Mouse (Mus musculus): ENCODE data around the gene Cxcl5. TPM values are rescaled to one million over a fixed set of nuclear protein-coding genes. Genes with fewer than 3 reads are reported as not detected.

The Cxcl5 gene
- polyA plus RNA-seq, 1 experiment from 2014 or later = not detected

DNA sequence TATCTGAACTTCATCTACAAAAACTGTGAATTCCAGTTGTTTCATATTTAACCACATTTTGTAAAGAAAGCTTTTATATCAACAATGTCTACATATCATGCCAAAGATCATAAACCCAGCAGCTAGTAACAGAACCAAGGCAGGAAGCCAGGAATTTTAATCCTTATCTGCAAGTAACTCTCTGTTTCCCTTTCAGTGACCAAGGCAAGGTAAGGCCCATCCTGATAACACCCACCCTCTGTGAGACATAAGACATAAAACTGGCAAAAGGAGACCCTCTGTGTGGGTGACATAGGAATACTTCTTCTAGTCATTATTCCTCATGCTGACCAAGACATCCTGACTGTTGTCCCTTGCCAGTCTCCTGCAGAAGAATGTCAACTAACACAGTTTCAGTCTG lies 45.4 kb downstream of the Cxcl5 start:
- H3K9me3 ChIP-seq (ENCODE audit: low read depth, low read length) = no peaks in the 10 kb centered on the region
- no peaks in the 10 kb centered on the region for H3K27me3 ChIP-seq (ENCODE audit: insufficient read depth, low read length)
- H3K4me1 ChIP-seq (ENCODE audit: insufficient read depth) = no peaks in the 10 kb centered on the region
- TF ChIP-seq CTCF (IDR thresholded peaks at IDR 0.05; ENCODE audit: low read depth) = no peak
- H3K9ac ChIP-seq = no peak overlapping the region
- H3K27ac ChIP-seq (ENCODE audit: low read depth) = no peak overlapping the region
- ATAC-seq (ENCODE audit: insufficient read depth) = no peak
- no peak overlapping the region for H3K4me3 ChIP-seq (ENCODE audit: low read depth, low read length)
- no peaks in the 10 kb centered on the region for H3K36me3 ChIP-seq (ENCODE audit: insufficient read depth)
- H3K4me2 ChIP-seq = no peak overlapping the region
- DNase-seq = no peak

DNA sequence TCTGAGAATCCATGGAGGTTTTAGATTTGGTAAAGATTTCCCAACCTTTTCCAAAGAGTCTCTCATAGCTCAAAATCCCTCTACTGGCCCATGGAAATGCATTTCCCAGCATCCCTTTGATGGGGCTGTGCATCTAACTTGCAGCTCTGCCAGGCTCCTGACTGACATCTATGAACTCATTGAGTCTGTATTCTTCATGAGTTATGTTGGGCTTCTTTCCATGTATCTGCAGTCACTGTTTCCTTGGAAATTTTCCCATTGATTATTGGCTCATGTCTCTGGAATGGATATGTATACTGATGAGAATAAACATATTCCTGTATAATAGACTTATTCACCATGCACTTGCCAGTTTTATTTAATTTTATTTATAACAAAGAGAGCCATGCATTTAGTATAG lies 46.9 kb downstream of the Cxcl5 start:
- DNase-seq (no peak), ATAC-seq (ENCODE audit: insufficient read depth) (no peak)
- no peaks in the 10 kb centered on the region for H3K36me3 ChIP-seq (ENCODE audit: insufficient read depth)
- H3K4me2 ChIP-seq = no peak overlapping the region
- no peaks in the 10 kb centered on the region for H3K27me3 ChIP-seq (ENCODE audit: insufficient read depth, low read length)
- H3K9ac ChIP-seq = no peak overlapping the region
- no peak for TF ChIP-seq CTCF (IDR thresholded peaks at IDR 0.05; ENCODE audit: low read depth)
- H3K4me3 ChIP-seq (ENCODE audit: low read depth, low read length) = no peak overlapping the region
- no peaks in the 10 kb centered on the region for H3K9me3 ChIP-seq (ENCODE audit: low read depth, low read length)
- H3K27ac ChIP-seq (ENCODE audit: low read depth) = no peak overlapping the region
- no peaks in the 10 kb centered on the region for H3K4me1 ChIP-seq (ENCODE audit: insufficient read depth)

DNA sequence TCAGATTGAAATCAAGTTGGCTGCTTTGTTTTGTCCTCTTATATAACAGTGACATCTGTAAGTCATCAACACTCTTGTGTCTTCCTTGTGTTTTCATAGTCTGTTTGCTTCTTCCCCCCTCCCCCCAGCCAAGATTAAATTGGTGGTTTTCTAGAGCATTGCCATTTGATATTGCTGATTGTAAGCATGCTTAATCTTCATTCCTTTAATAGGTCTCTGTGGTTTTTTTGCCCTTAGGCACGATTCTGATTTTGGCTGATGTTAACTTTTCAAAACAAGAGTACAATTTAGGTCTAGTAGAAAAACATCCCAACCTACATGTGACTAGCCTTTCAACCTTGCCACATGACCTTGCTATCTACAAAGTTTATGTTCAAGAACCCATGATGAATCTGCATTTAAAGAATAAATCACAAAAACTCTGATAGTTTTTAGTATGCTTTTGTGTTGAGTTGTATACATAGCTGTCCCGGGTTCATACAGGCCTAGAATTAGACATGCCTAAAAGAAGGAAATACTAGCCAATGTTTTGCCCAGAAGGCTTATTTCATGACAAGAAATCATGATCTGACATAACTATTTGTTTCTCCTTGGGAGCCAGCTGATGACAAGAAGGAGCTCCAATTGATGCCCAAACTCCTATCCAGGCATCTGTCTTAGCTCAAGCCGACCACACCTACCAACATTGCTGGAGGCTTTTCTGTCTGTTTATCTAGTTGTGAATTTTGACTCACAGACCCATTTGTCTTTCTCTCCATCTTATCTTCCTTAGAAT lies 48.2 kb downstream of the Cxcl5 start:
- Histone ChIP-seq H3K36me3 (ENCODE audit: insufficient read depth) (no peaks in the 10 kb centered on the region), H3K4me1 (ENCODE audit: insufficient read depth) (no peaks in the 10 kb centered on the region), H3K4me2 (no peak overlapping the region), H3K27me3 (ENCODE audit: insufficient read depth, low read length) (no peaks in the 10 kb centered on the region), H3K4me3 (ENCODE audit: low read depth, low read length) (no peak overlapping the region), H3K27ac (ENCODE audit: low read depth) (no peak overlapping the region), H3K9me3 (ENCODE audit: low read depth, low read length) (no peaks in the 10 kb centered on the region), H3K9ac (no peak overlapping the region)
- WGBS = 70% methylated on average over 3 of the region's 3 CpGs
- DNase-seq (no peak), ATAC-seq (ENCODE audit: insufficient read depth) (no peak)
- TF ChIP-seq CTCF (IDR thresholded peaks at IDR 0.05; ENCODE audit: low read depth) = no peak

Small RNAs within 50 kb of the gene (microRNA-seq; reads per million reads assigned to microRNA genes)
- not detected for gene Gm24322 (ENCODE audit: borderline number of aligned reads)

Other genes starting within 250 kb of the Cxcl5 start
- 0.12 TPM in 1 of 2 replicates, not detected in the other for gene Afm, start 240.4 kb upstream of the Cxcl5 start, polyA plus RNA-seq (2014; fragmentation: Nextera tagmentation; extraction: Ambion mirVana)
- 0.14 and 0.30 TPM in 2 replicates for gene 5830473C10Rik, start 198.3 kb upstream of the Cxcl5 start, polyA plus RNA-seq (2014; fragmentation: Nextera tagmentation; extraction: Ambion mirVana)
- 2.5 and 2.9 TPM in 2 replicates for gene Rassf6, start 118.7 kb upstream of the Cxcl5 start, polyA plus RNA-seq (2014; fragmentation: Nextera tagmentation; extraction: Ambion mirVana)
- 8.4 and 9.2 TPM in 2 replicates for gene Ppbp, start 9.2 kb downstream of the Cxcl5 start, polyA plus RNA-seq (2014; fragmentation: Nextera tagmentation; extraction: Ambion mirVana)
- gene Pf4, start 13.1 kb downstream of the Cxcl5 start, polyA plus RNA-seq (2014; fragmentation: Nextera tagmentation; extraction: Ambion mirVana) = 57.3 and 60.3 TPM in 2 replicates
- gene Cxcl3, start 26.7 kb downstream of the Cxcl5 start, polyA plus RNA-seq (2014; fragmentation: Nextera tagmentation; extraction: Ambion mirVana) = 0.18 TPM in 1 of 2 replicates, not detected in the other
- 11.4 and 11.7 TPM in 2 replicates for gene Cxcl15, start 35.2 kb downstream of the Cxcl5 start, polyA plus RNA-seq (2014; fragmentation: Nextera tagmentation; extraction: Ambion mirVana)
- 0.72 and 1.3 TPM in 2 replicates for gene Cxcl1, start 131.9 kb downstream of the Cxcl5 start, polyA plus RNA-seq (2014; fragmentation: Nextera tagmentation; extraction: Ambion mirVana)
- gene Cxcl2, start 144.5 kb downstream of the Cxcl5 start, polyA plus RNA-seq (2014; fragmentation: Nextera tagmentation; extraction: Ambion mirVana) = not detected in 2 replicates
- gene Mthfd2l, start 171.8 kb downstream of the Cxcl5 start, polyA plus RNA-seq (2014; fragmentation: Nextera tagmentation; extraction: Ambion mirVana) = 49.9 and 51.2 TPM in 2 replicates

All from lung, embryonic 14.5 days (tissue).